Mouse (Mus musculus): ENCODE data around the gene Igfbp2.

GRCm38 (mm10) chr1:72857631-72858030, 33.3 kb downstream of the Igfbp2 start:
- TF ChIP-seq POLR2A (IDR thresholded peaks at IDR 0.05; ENCODE audit: extremely low read depth, insufficient read depth, low read length): no peak
- no peak for TF ChIP-seq CTCF (IDR thresholded peaks at IDR 0.05; ENCODE audit: low read depth, low read length)
